9 mouse cellular contexts compared by ENCODE assay signal in genomic region chr11:100762831-100763230, GRCm38 (mm10). TPM values are rescaled to one million over a fixed set of nuclear protein-coding genes. Genes with fewer than 3 reads are reported as not detected.
DNase-seq lines count a peak whose midpoint lies in the region; ATAC-seq and TF ChIP-seq lines count a peak whose summit lies in the region.
"Had no signal": no experiment of that assay in that cellular context is flagged by ENCODE, and none has a peak within 500 bp of the region (broad histone marks: within the 10 kb centered on the region; RNA-seq: fewer than 3 reads in every experiment).

Hcrt (minus strand) TSS chr11:100762931.

- TF ChIP-seq POLR2A in spleen, adult 2 months (IDR thresholded peaks at IDR 0.05; ENCODE audit: low read depth, low read length) = no peak

- peak within 1 kb of the TSS; percentile 23; the same call in 1 of the 2 replicates for H3K9ac ChIP-seq in liver, embryonic 11.5 days (ENCODE audit: low read depth, low read length)
- 0 out of 2 replicates have a peak within 1 kb of the TSS, but pooled peaks have one; percentile 50 for H3K9ac ChIP-seq in stomach, postnatal 0 days (ENCODE audit: low read length)

- intact Hi-C loops in gastrocnemius, adult 2 months (cut with DNase I) = no loop called here

- H3K27me3 ChIP-seq in spleen, adult 2 months (ENCODE audit: control insufficient read depth, insufficient read depth, low read length) = no peaks in the 10 kb centered on the region; the same call in 1 of the 2 replicates
- H3K27me3 ChIP-seq in liver, embryonic 11.5 days (replicated peaks; ENCODE audit: control insufficient read depth, insufficient read depth, low read length) = peaks cover 33% of the 10 kb centered on the region
- peaks cover 4% of the 10 kb centered on the region; the same call in 1 of the 2 replicates for H3K27me3 ChIP-seq in stomach, postnatal 0 days (ENCODE audit: control insufficient read depth, insufficient read depth, low read length)

- ATAC-seq in liver, embryonic 11.5 days (replicated peaks; ENCODE audit: low FRiP score) = no peak
- ATAC-seq in stomach, postnatal 0 days (ENCODE audit: low FRiP score, low TSS enrichment) = no peak

- no peaks in the 10 kb centered on the region for H3K9me3 ChIP-seq in liver, embryonic 11.5 days (ENCODE audit: control insufficient read depth, low read length)
- no peaks in the 10 kb centered on the region for H3K9me3 ChIP-seq in stomach, postnatal 0 days (ENCODE audit: control insufficient read depth, low read length)

- TF ChIP-seq EP300 in stomach, postnatal 0 days (optimal IDR thresholded peaks at IDR 0.05) = no peak

- no peak for TF ChIP-seq CTCF in gastrocnemius, adult 2 months (IDR thresholded peaks at IDR 0.05)
- TF ChIP-seq CTCF in spleen, adult 2 months (IDR thresholded peaks at IDR 0.05; ENCODE audit: extremely low read depth, insufficient read depth, insufficient read length, insufficient replicate concordance) = no peak
- TF ChIP-seq CTCF in stomach, postnatal 0 days (IDR thresholded peaks at IDR 0.05; ENCODE audit: low read depth) = no peak

- peak within 1 kb of the TSS; percentile 71 for H3K27ac ChIP-seq in gastrocnemius, adult 2 months
- no peak within 1 kb of the TSS for H3K27ac ChIP-seq in spleen, adult 2 months (ENCODE audit: insufficient read depth, low read length)
- H3K27ac ChIP-seq in liver, embryonic 11.5 days (ENCODE audit: low read depth, low read length) = no peak within 1 kb of the TSS
- no peak within 1 kb of the TSS for H3K27ac ChIP-seq in stomach, postnatal 0 days (replicated peaks)

- no peak for DNase-seq in gastrocnemius, adult 2 months
- no peak for DNase-seq in gastrocnemius, postnatal 4 days (ENCODE audit: low spot score in 2 of 2)
- DNase-seq in spleen, adult 2 months (ENCODE audit: low read depth in 1 of 2, low spot score in 2 of 2) = no peak
- no peak for DNase-seq in spleen, postnatal 36 days (ENCODE audit: low spot score in 2 of 2)
- DNase-seq in liver, embryonic 11.5 days (ENCODE audit: low spot score) = no peak
- no peak for DNase-seq in stomach, postnatal 0 days (ENCODE audit: low spot score)
- DNase-seq in Muller cell, postnatal 12 days (ENCODE audit: inconsistent ontology term) = no peak
- DNase-seq in adrenal gland, postnatal 14 days = no peak

- H3K4me3 ChIP-seq in gastrocnemius, adult 2 months = peak within 1 kb of the TSS; percentile 67
- H3K4me3 ChIP-seq in spleen, adult 2 months (ENCODE audit: extremely low read depth, insufficient read depth, insufficient read length) = peak within 1 kb of the TSS; percentile 56; the same call in 1 of the 2 replicates
- peak within 1 kb of the TSS; percentile 53 for H3K4me3 ChIP-seq in liver, embryonic 11.5 days (ENCODE audit: low read depth, low read length)
- H3K4me3 ChIP-seq in stomach, postnatal 0 days (ENCODE audit: low read depth, low read length) = peak within 1 kb of the TSS; percentile 44

- H3K4me2 ChIP-seq in liver, embryonic 11.5 days = peak within 1 kb of the TSS; percentile 76
- H3K4me2 ChIP-seq in stomach, postnatal 0 days (replicated peaks; ENCODE audit: low read depth) = peak within 1 kb of the TSS; percentile 62

- peaks cover 17% of the 10 kb centered on the region for H3K4me1 ChIP-seq in spleen, adult 2 months (ENCODE audit: control insufficient read depth, insufficient read depth, insufficient read length)
- H3K4me1 ChIP-seq in liver, embryonic 11.5 days (replicated peaks; ENCODE audit: control insufficient read depth, insufficient read depth, low read length) = peaks cover 10% of the 10 kb centered on the region
- H3K4me1 ChIP-seq in stomach, postnatal 0 days (replicated peaks; ENCODE audit: control insufficient read depth, insufficient read depth) = 0 out of 2 replicates have a peak, but pooled peaks cover 6% of the 10 kb centered on the region

- H3K36me3 ChIP-seq in spleen, adult 2 months (ENCODE audit: control insufficient read depth, insufficient read depth, low read length) = 0 out of 2 replicates have a peak, but pooled peaks cover 2% of the 10 kb centered on the region
- no peaks in the 10 kb centered on the region for H3K36me3 ChIP-seq in liver, embryonic 11.5 days (ENCODE audit: control insufficient read depth, insufficient read depth, low read length)
- H3K36me3 ChIP-seq in stomach, postnatal 0 days (ENCODE audit: control insufficient read depth, insufficient read depth, low read length) = no peaks in the 10 kb centered on the region

- 90% methylated on average over 7 of the region's 7 CpGs for WGBS in spleen, adult 2 months
- WGBS in liver, embryonic 11.5 days = 69% methylated on average over 7 of the region's 7 CpGs
- WGBS in stomach, postnatal 0 days = 90% methylated on average over 7 of the region's 7 CpGs

RNA-seq across cellular contexts. Expression of gene Hcrt, which starts in this region (rescaled TPM):
- total RNA-seq in gastrocnemius, adult 2 months (2021) = not detected
- not detected for total RNA-seq in gastrocnemius, postnatal 4 days (2021)
- polyA plus RNA-seq in spleen, adult 2 months (2012; rRNA removed) = 0.22 TPM in 1 of 2 replicates, not detected in the other
- not detected in 2 replicates for polyA plus RNA-seq in liver, embryonic 11.5 days (2014; fragmentation: Nextera tagmentation; extraction: Ambion mirVana)
- polyA plus RNA-seq in stomach, postnatal 0 days (2015; fragmentation: Nextera tagmentation; extraction: Ambion mirVana) = not detected in 2 replicates
- total RNA-seq in adrenal gland, postnatal 14 days (2021) = not detected in 2 replicates
- polyA plus RNA-seq: large intestine, adult 2 months had no signal
